Mouse (Mus musculus): ENCODE results near the gene Cdt1. TPM values are rescaled to one million over a fixed set of nuclear protein-coding genes. Genes with fewer than 3 reads are reported as not detected.
A peak's percentile ranks its signal among the peaks of the same experiment; 100 is the strongest.

Gene Cdt1
- polyA plus RNA-seq (2014; fragmentation: Nextera tagmentation; extraction: Ambion mirVana) = 57.9 and 59.6 TPM in 2 replicates

GRCm38 (mm10) chr8:122567361-122568108 lies at the start of gene Cdt1:
Cdt1 (plus strand) TSS chr8:122568015.
- peaks cover 14% of the 10 kb centered on the region; the same call in 1 of the 2 replicates for H3K4me1 ChIP-seq (replicated peaks; ENCODE audit: control insufficient read depth, insufficient read depth, low read length)

GRCm38 (mm10) chr8:122520611-122521010 lies 47.2 kb upstream of the Cdt1 start:
- DNase-seq (ENCODE audit: low spot score) (no peak), ATAC-seq (replicated peaks; ENCODE audit: low FRiP score) (no peak)
- WGBS = 83% methylated on average over 11 of the region's 11 CpGs

More at GRCm38 (mm10) chr8:122567361-122568108, at the start of gene Cdt1:
- under 1% methylated on average over 62 of the region's 62 CpGs for WGBS
- H3K9ac ChIP-seq (ENCODE audit: low read length) = peak within 1 kb of the TSS; percentile 94
- peaks cover 24% of the 10 kb centered on the region for H3K36me3 ChIP-seq (ENCODE audit: control insufficient read depth, insufficient read depth, low read length)
- peak within 1 kb of the TSS; percentile 83 for H3K4me3 ChIP-seq (ENCODE audit: low read depth, low read length)
- H3K9me3 ChIP-seq (ENCODE audit: control insufficient read depth, low read length) = no peaks in the 10 kb centered on the region
- peak; percentile 93 for ATAC-seq (replicated peaks; ENCODE audit: low FRiP score)
- no peaks in the 10 kb centered on the region for H3K27me3 ChIP-seq (ENCODE audit: control insufficient read depth, insufficient read depth, low read length)
- peak within 1 kb of the TSS; percentile 85 for H3K27ac ChIP-seq (ENCODE audit: low read depth, low read length)
- peak within 1 kb of the TSS; percentile 88 for H3K4me2 ChIP-seq (ENCODE audit: low read depth, low read length, severe bottlenecking)
- DNase-seq (ENCODE audit: low spot score) = peak; percentile 98

GRCm38 (mm10) chr8:122522796-122523651 lies 44.8 kb upstream of the Cdt1 start:
- no peaks in the 10 kb centered on the region for H3K27me3 ChIP-seq (ENCODE audit: control insufficient read depth, insufficient read depth, low read length)
- no peak for DNase-seq (ENCODE audit: low spot score)
- peak overlapping the region; percentile 15; the same call in 1 of the 2 replicates for H3K4me2 ChIP-seq (ENCODE audit: low read depth, low read length, severe bottlenecking)
- no peaks in the 10 kb centered on the region for H3K9me3 ChIP-seq (ENCODE audit: control insufficient read depth, low read length)
- 64% methylated on average over 14 of the region's 14 CpGs for WGBS
- peak overlapping the region; percentile 28 for H3K27ac ChIP-seq (ENCODE audit: low read depth, low read length)
- peaks cover 17% of the 10 kb centered on the region for H3K4me1 ChIP-seq (replicated peaks; ENCODE audit: control insufficient read depth, insufficient read depth, low read length)
- H3K4me3 ChIP-seq (ENCODE audit: low read depth, low read length) = no peak overlapping the region
- H3K9ac ChIP-seq (ENCODE audit: low read length) = peak overlapping the region; percentile 12; the same call in 1 of the 2 replicates
- no peaks in the 10 kb centered on the region for H3K36me3 ChIP-seq (ENCODE audit: control insufficient read depth, insufficient read depth, low read length)
- no peak for ATAC-seq (replicated peaks; ENCODE audit: low FRiP score)

More at GRCm38 (mm10) chr8:122520611-122521010, 47.2 kb upstream of the Cdt1 start:
- Histone ChIP-seq H3K27me3 (ENCODE audit: control insufficient read depth, insufficient read depth, low read length) (no peaks in the 10 kb centered on the region), H3K27ac (ENCODE audit: low read depth, low read length) (no peak overlapping the region), H3K36me3 (ENCODE audit: control insufficient read depth, insufficient read depth, low read length) (no peaks in the 10 kb centered on the region), H3K9ac (ENCODE audit: low read length) (no peak overlapping the region), H3K4me3 (ENCODE audit: low read depth, low read length) (no peak overlapping the region), H3K4me2 (ENCODE audit: low read depth, low read length, severe bottlenecking) (no peak overlapping the region), H3K9me3 (ENCODE audit: control insufficient read depth, low read length) (no peaks in the 10 kb centered on the region), H3K4me1 (replicated peaks; ENCODE audit: control insufficient read depth, insufficient read depth, low read length) (peaks cover 25% of the 10 kb centered on the region)

GRCm38 (mm10) chr8:122523652-122524360 lies 44.0 kb upstream of the Cdt1 start:
- 22% methylated on average over 23 of the region's 23 CpGs for WGBS
- DNase-seq (ENCODE audit: low spot score) = peak; percentile 78

GRCm38 (mm10) chr8:122524506-122524905 lies 43.3 kb upstream of the Cdt1 start:
- ATAC-seq (replicated peaks; ENCODE audit: low FRiP score) = no peak
- 75% methylated on average over 6 of the region's 6 CpGs for WGBS
- no peaks in the 10 kb centered on the region for H3K27me3 ChIP-seq (ENCODE audit: control insufficient read depth, insufficient read depth, low read length)
- H3K36me3 ChIP-seq (ENCODE audit: control insufficient read depth, insufficient read depth, low read length) = no peaks in the 10 kb centered on the region
- DNase-seq (ENCODE audit: low spot score) = no peak
- 0 out of 2 replicates have a peak overlapping the region, but pooled peaks have one; percentile 36 for H3K4me2 ChIP-seq (ENCODE audit: low read depth, low read length, severe bottlenecking)
- H3K4me3 ChIP-seq (ENCODE audit: low read depth, low read length) = no peak overlapping the region
- no peak overlapping the region for H3K27ac ChIP-seq (ENCODE audit: low read depth, low read length)
- peaks cover 16% of the 10 kb centered on the region for H3K4me1 ChIP-seq (replicated peaks; ENCODE audit: control insufficient read depth, insufficient read depth, low read length)
- H3K9ac ChIP-seq (ENCODE audit: low read length) = no peak overlapping the region
- H3K9me3 ChIP-seq (ENCODE audit: control insufficient read depth, low read length) = no peaks in the 10 kb centered on the region

More at GRCm38 (mm10) chr8:122523652-122524360, 44.0 kb upstream of the Cdt1 start:
- 0 out of 2 replicates have a peak, but pooled peaks have one; percentile 42 for ATAC-seq (replicated peaks; ENCODE audit: low FRiP score)
- Histone ChIP-seq H3K27me3 (ENCODE audit: control insufficient read depth, insufficient read depth, low read length) (no peaks in the 10 kb centered on the region), H3K9me3 (ENCODE audit: control insufficient read depth, low read length) (no peaks in the 10 kb centered on the region), H3K4me1 (replicated peaks; ENCODE audit: control insufficient read depth, insufficient read depth, low read length) (peaks cover 16% of the 10 kb centered on the region), H3K36me3 (ENCODE audit: control insufficient read depth, insufficient read depth, low read length) (no peaks in the 10 kb centered on the region), H3K27ac (ENCODE audit: low read depth, low read length) (peak overlapping the region; percentile 28; the same call in 1 of the 2 replicates), H3K4me2 (ENCODE audit: low read depth, low read length, severe bottlenecking) (peak overlapping the region; percentile 36), H3K4me3 (ENCODE audit: low read depth, low read length) (no peak overlapping the region), H3K9ac (ENCODE audit: low read length) (peak overlapping the region; percentile 12; the same call in 1 of the 2 replicates)

DNA sequence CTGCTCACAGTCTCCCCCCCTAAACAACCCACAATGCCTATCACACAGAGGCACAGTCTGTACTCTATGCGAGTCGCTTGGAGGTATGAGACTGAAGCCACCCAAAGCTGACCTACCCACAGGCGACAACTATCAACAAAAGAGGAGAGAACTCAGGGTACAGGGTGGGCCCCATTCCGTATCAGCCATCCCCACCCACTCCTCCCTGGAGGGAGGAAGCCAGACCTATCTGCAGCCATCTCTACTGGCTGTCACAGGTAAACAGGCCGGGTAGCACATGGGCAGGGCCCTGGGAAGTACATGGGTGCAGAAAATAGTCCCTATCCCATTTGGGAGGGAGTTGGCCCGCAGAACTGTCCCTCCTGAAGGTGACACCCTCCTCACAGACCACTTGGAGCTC lies 42.8 kb upstream of the Cdt1 start:
- Histone ChIP-seq H3K9me3 (ENCODE audit: control insufficient read depth, low read length) (no peaks in the 10 kb centered on the region), H3K36me3 (ENCODE audit: control insufficient read depth, insufficient read depth, low read length) (no peaks in the 10 kb centered on the region), H3K4me2 (ENCODE audit: low read depth, low read length, severe bottlenecking) (no peak overlapping the region), H3K4me3 (ENCODE audit: low read depth, low read length) (no peak overlapping the region), H3K27ac (ENCODE audit: low read depth, low read length) (no peak overlapping the region), H3K27me3 (ENCODE audit: control insufficient read depth, insufficient read depth, low read length) (no peaks in the 10 kb centered on the region), H3K4me1 (replicated peaks; ENCODE audit: control insufficient read depth, insufficient read depth, low read length) (peaks cover 16% of the 10 kb centered on the region), H3K9ac (ENCODE audit: low read length) (no peak overlapping the region)
- ATAC-seq (replicated peaks; ENCODE audit: low FRiP score) (no peak), DNase-seq (ENCODE audit: low spot score) (no peak)
- WGBS = 81% methylated on average over 6 of the region's 6 CpGs

- Histone ChIP-seq H3K27me3 (ENCODE audit: control insufficient read depth, insufficient read depth, low read length) (no peaks in the 10 kb centered on the region), H3K36me3 (ENCODE audit: control insufficient read depth, insufficient read depth, low read length) (no peaks in the 10 kb centered on the region), H3K9me3 (ENCODE audit: control insufficient read depth, low read length) (no peaks in the 10 kb centered on the region), H3K4me2 (ENCODE audit: low read depth, low read length, severe bottlenecking) (no peak overlapping the region), H3K4me1 (replicated peaks; ENCODE audit: control insufficient read depth, insufficient read depth, low read length) (peaks cover 16% of the 10 kb centered on the region), H3K4me3 (ENCODE audit: low read depth, low read length) (no peak overlapping the region), H3K27ac (ENCODE audit: low read depth, low read length) (no peak overlapping the region), H3K9ac (ENCODE audit: low read length) (no peak overlapping the region)
- ATAC-seq (replicated peaks; ENCODE audit: low FRiP score) = no peak
- no peak for DNase-seq (ENCODE audit: low spot score)
- WGBS = 85% methylated on average over 3 of the region's 3 CpGs
Measured at GRCm38 (mm10) chr8:122526084-122526483, 41.7 kb upstream of the Cdt1 start.

Data from forebrain, embryonic 11.5 days (tissue).